Mouse (Mus musculus) MEL (cell line): ENCODE measurements around the gene Tamm41. TPM values are rescaled to one million over a fixed set of nuclear protein-coding genes. Genes with fewer than 3 reads are reported as not detected.

Experiments
- DNase-seq: peaks from one replicate; pipeline ENCODE4 v3.0.0; 2011; ENCODE audit warnings: low read depth, low spot score
- H3K27ac ChIP-seq: 2 replicates; pipeline ENCODE4 v1.5.1; 2012; ENCODE audit warnings: low read depth, mild to moderate bottlenecking, control low read depth, low read length, moderate library complexity; ENCODE audit not compliant: control insufficient read depth
- H3K27me3 ChIP-seq, 2 experiments: fragments of 150-350 bp in 1 of 2; sonication (generic) in 1 of 2; 2 replicates each; pipeline ENCODE4 v1.6.1; 2012; ENCODE audit warnings: low read length in 2 of 2, mild to moderate bottlenecking in 2 of 2, improper control_type of control experiment in 1 of 2, moderate library complexity in 1 of 2; ENCODE audit not compliant: insufficient read depth in 2 of 2, control insufficient read depth in 1 of 2
- H3K36me3 ChIP-seq, 2 experiments: 2 replicates each; pipeline ENCODE4 v1.6.1; 2012 to 2014; ENCODE audit warnings: low read length in 2 of 2, improper control_type of control experiment in 1 of 2, inconsistent platforms in 1 of 2, mild to moderate bottlenecking in 1 of 2; ENCODE audit not compliant: insufficient read depth in 2 of 2, control insufficient read depth in 1 of 2
- H3K4me1 ChIP-seq, 2 experiments: fragments of 150-350 bp in 1 of 2; sonication (generic) in 1 of 2; 2 replicates each; pipeline ENCODE4 v1.6.1; 2012; ENCODE audit warnings: low read length in 2 of 2, improper control_type of control experiment in 1 of 2, mild to moderate bottlenecking in 1 of 2; ENCODE audit not compliant: insufficient read depth in 2 of 2, control insufficient read depth in 1 of 2
- H3K4me3 ChIP-seq, 2 experiments: fragments of 150-350 bp in 1 of 2; sonication (generic) in 1 of 2; 2 replicates each; pipeline ENCODE4 v1.5.1; 2012; ENCODE audit warnings: low read depth in 2 of 2, low read length in 2 of 2, mild to moderate bottlenecking in 2 of 2, moderate library complexity in 2 of 2, control low read depth in 1 of 2, improper control_type of control experiment in 1 of 2; ENCODE audit not compliant: control insufficient read depth in 1 of 2, insufficient read depth in 1 of 2
- H3K79me2 ChIP-seq: 2 replicates; pipeline ENCODE4 v1.6.1; 2012; ENCODE audit warnings: mild to moderate bottlenecking, low read length, moderate library complexity; ENCODE audit not compliant: control insufficient read depth, poor library complexity, insufficient read depth
- H3K9ac ChIP-seq: 2 replicates; pipeline ENCODE4 v1.6.1; 2012; ENCODE audit warnings: low read depth, mild to moderate bottlenecking, control low read depth, low read length, moderate library complexity; ENCODE audit not compliant: control insufficient read depth, poor library complexity, severe bottlenecking
- H3K9me3 ChIP-seq: fragments of 150-350 bp; sonication (generic); replicated peaks from 2 replicates; pipeline ENCODE4 v1.6.1; 2012; ENCODE audit warnings: mild to moderate bottlenecking, low read length, improper control_type of control experiment, moderate library complexity; ENCODE audit not compliant: insufficient read depth
- CHD2 ChIP-seq: IDR thresholded peaks from 2 replicates; pipeline ENCODE4 v1.6.1; 2011; ENCODE audit warnings: low read length, improper control_type of control experiment
- CTCF ChIP-seq, 3 experiments: IDR thresholded peaks in 2 of 3; conservative IDR thresholded peaks in 1 of 3; 2 replicates each; pipeline ENCODE4 v1.5.1; 2011 to 2012; ENCODE audit warnings: low read length in 3 of 3, low read depth in 2 of 3, mild to moderate bottlenecking in 2 of 3, improper control_type of control experiment in 1 of 3, inconsistent platforms in 1 of 3, mixed read lengths in 1 of 3, moderate library complexity in 1 of 3; ENCODE audit not compliant: control insufficient read depth in 1 of 3, insufficient read depth in 1 of 3, poor library complexity in 1 of 3, severe bottlenecking in 1 of 3
- ELF1 ChIP-seq: IDR thresholded peaks from 2 replicates; pipeline ENCODE4 v1.6.1; 2014; ENCODE audit warnings: low read depth, mild to moderate bottlenecking, inconsistent platforms, low read length, improper control_type of control experiment, moderate library complexity
- EP300 ChIP-seq, 2 experiments: IDR thresholded peaks; 2 replicates each; pipeline ENCODE4 v1.6.1; 2011; ENCODE audit warnings: improper control_type of control experiment in 2 of 2, low read length in 2 of 2, low read depth in 1 of 2, mild to moderate bottlenecking in 1 of 2
- ETS1 ChIP-seq: IDR thresholded peaks from 2 replicates; pipeline ENCODE4 v1.6.1; 2012; ENCODE audit warnings: low read depth, mild to moderate bottlenecking, inconsistent platforms, low read length, improper control_type of control experiment, moderate library complexity
- GATA1 ChIP-seq: IDR thresholded peaks from 2 replicates; pipeline ENCODE4 v1.6.1; 2011; ENCODE audit warnings: low read depth, low read length, improper control_type of control experiment
- HCFC1 ChIP-seq: IDR thresholded peaks from 2 replicates; pipeline ENCODE4 v1.6.1; 2012; ENCODE audit warnings: low read depth, mild to moderate bottlenecking, inconsistent platforms, low read length, improper control_type of control experiment, moderate library complexity
- JUND ChIP-seq: IDR thresholded peaks from 2 replicates; pipeline ENCODE4 v1.6.1; 2011; ENCODE audit warnings: low read depth, mild to moderate bottlenecking, improper control_type of control experiment, low read length
- MAZ ChIP-seq: IDR thresholded peaks from 2 replicates; pipeline ENCODE4 v1.6.1; 2012; ENCODE audit warnings: low read depth, mild to moderate bottlenecking, inconsistent platforms, low read length, improper control_type of control experiment
- MEF2A ChIP-seq: IDR thresholded peaks from 2 replicates; pipeline ENCODE4 v1.6.1; 2014; ENCODE audit warnings: low read depth, mild to moderate bottlenecking, inconsistent platforms, low read length, improper control_type of control experiment; ENCODE audit not compliant: poor library complexity, insufficient replicate concordance, severe bottlenecking; ENCODE audit errors: extremely low read depth
- MXI1 ChIP-seq: IDR thresholded peaks from 2 replicates; pipeline ENCODE4 v1.6.1; 2011; ENCODE audit warnings: mild to moderate bottlenecking, low read depth, low read length, improper control_type of control experiment
- MYB ChIP-seq: IDR thresholded peaks from 2 replicates; pipeline ENCODE4 v1.6.1; 2011; ENCODE audit warnings: mild to moderate bottlenecking, low read depth, low read length, improper control_type of control experiment
- MYC ChIP-seq: IDR thresholded peaks from 2 replicates; pipeline ENCODE4 v1.6.1; 2011; ENCODE audit warnings: low read depth, mild to moderate bottlenecking, low read length, improper control_type of control experiment, moderate library complexity
- NELFE ChIP-seq: IDR thresholded peaks from 2 replicates; pipeline ENCODE4 v1.6.1; 2011; ENCODE audit warnings: low read depth, low read length, improper control_type of control experiment
- POLR2AphosphoS2 ChIP-seq: IDR thresholded peaks from 2 replicates; pipeline ENCODE4 v1.6.1; 2011; ENCODE audit warnings: low read length, improper control_type of control experiment
- RAD21 ChIP-seq: IDR thresholded peaks from 2 replicates; pipeline ENCODE4 v1.6.1; 2011; ENCODE audit warnings: mild to moderate bottlenecking, low read depth, low read length, improper control_type of control experiment
- RCOR1 ChIP-seq: IDR thresholded peaks from 2 replicates; pipeline ENCODE4 v1.6.1; 2012; ENCODE audit warnings: low read depth, mild to moderate bottlenecking, inconsistent platforms, low read length, improper control_type of control experiment
- SIN3A ChIP-seq: IDR thresholded peaks from 2 replicates; pipeline ENCODE4 v1.6.1; 2012; ENCODE audit warnings: low read length, improper control_type of control experiment, inconsistent platforms
- SMC3 ChIP-seq: IDR thresholded peaks from 2 replicates; pipeline ENCODE4 v1.6.1; 2011; ENCODE audit warnings: low read depth, low read length, improper control_type of control experiment
- TBP ChIP-seq: IDR thresholded peaks from 2 replicates; pipeline ENCODE4 v1.8.0; 2011; ENCODE audit warnings: low read depth, low read length, improper control_type of control experiment
- USF1 ChIP-seq: IDR thresholded peaks from 2 replicates; pipeline ENCODE4 v1.6.1; 2014; ENCODE audit warnings: low read depth, mild to moderate bottlenecking, inconsistent platforms, low read length, improper control_type of control experiment, moderate library complexity
- USF2 ChIP-seq, 2 experiments: IDR thresholded peaks; 2 replicates each; pipeline ENCODE4 v1.6.1; 2011 to 2012; ENCODE audit warnings: improper control_type of control experiment in 2 of 2, low read length in 2 of 2, borderline replicate concordance in 1 of 2, inconsistent platforms in 1 of 2, low read depth in 1 of 2, mild to moderate bottlenecking in 1 of 2; ENCODE audit not compliant: insufficient read depth in 1 of 2
- ZC3H11A ChIP-seq: IDR thresholded peaks from 2 replicates; pipeline ENCODE4 v1.6.1; 2012; ENCODE audit warnings: low read depth, mild to moderate bottlenecking, inconsistent platforms, low read length, improper control_type of control experiment
- ZKSCAN1 ChIP-seq: IDR thresholded peaks from 2 replicates; pipeline ENCODE4 v1.6.1; 2012; ENCODE audit warnings: low read depth, mild to moderate bottlenecking, inconsistent platforms, low read length, improper control_type of control experiment, moderate library complexity
- ZMIZ1 ChIP-seq: IDR thresholded peaks from 2 replicates; pipeline ENCODE4 v1.6.1; 2012; ENCODE audit warnings: low read depth, mild to moderate bottlenecking, inconsistent platforms, low read length, improper control_type of control experiment, moderate library complexity
- ZNF384 ChIP-seq: IDR thresholded peaks from 2 replicates; pipeline ENCODE4 v1.6.1; 2012; ENCODE audit warnings: low read depth, mild to moderate bottlenecking, inconsistent platforms, low read length, improper control_type of control experiment
- polyA plus RNA-seq, 2 experiments: library from polyadenylated mRNA; stranded (reverse) in 1 of 2; unstranded in 1 of 2; fragments of >175 nt in 1 of 2; fragments of >200 nt in 1 of 2; gene quantifications; 2 replicates each; pipeline versions ENCODE4 v1.2.1 to v1.2.4; 2012; ENCODE audit warnings: low replicate concordance in 2 of 2, low read depth in 1 of 2; ENCODE audit not compliant: insufficient read length in 2 of 2, insufficient read depth in 1 of 2, missing spikeins in 1 of 2
- total RNA-seq: library from RNA; depleted of rRNA; stranded (reverse); fragments of 300-350 nt; gene quantifications from 2 replicates; pipeline ENCODE4 v1.2.3, GENCODE M21; 2012

Tamm41 gene
- total and polyA plus RNA-seq, 3 experiments, result 80.5 to 87.4 TPM; not detected in 1

DNA sequence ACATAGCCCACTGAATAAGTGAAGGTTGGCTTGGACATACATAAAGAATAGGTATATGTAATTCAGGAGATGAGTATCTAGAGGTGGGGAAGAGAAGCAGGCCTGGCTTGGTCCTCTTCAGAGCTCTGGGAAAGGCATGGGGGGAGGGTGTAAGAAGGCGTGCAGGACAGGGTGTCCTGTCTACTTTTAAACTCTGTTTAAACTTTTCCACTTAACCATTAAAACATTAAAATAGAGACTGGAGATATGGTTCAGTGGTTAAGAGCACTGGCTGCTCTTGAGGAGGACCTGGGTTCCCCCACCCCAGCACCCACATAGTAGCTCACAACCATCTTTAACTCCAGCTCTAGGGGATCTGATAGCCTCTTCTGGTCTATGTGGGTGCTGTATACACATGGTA, 64.7 kb downstream of the Tamm41 start:
- no peak overlapping the region for H3K4me3 ChIP-seq
- no peak overlapping the region for H3K9ac ChIP-seq
- H3K9me3 ChIP-seq, result no peaks in the 10 kb centered on the region
- H3K27ac ChIP-seq, result no peak overlapping the region
- no peaks in the 10 kb centered on the region for H3K27me3 ChIP-seq
- peaks cover 0 to under 1% of the 10 kb centered on the region in 2 experiments; a peak in 1 of 4 replicates for H3K36me3 ChIP-seq
- H3K4me1 ChIP-seq, result no peaks in the 10 kb centered on the region
- no peak for DNase-seq
- H3K79me2 ChIP-seq, result no peaks in the 10 kb centered on the region; the same call in 1 of the 2 replicates
- TF ChIP-seq EP300 (IDR thresholded peaks at IDR 0.05; ENCODE audit: low read depth in 1 of 2, low read length in 2 of 2) (no peak), HCFC1 (no peak), CHD2 (no peak), MAZ (no peak), MEF2A (no peak), NELFE (no peak), ETS1 (no peak), ZKSCAN1 (no peak), SIN3A (no peak), ZMIZ1 (no peak), MXI1 (no peak), USF2 (IDR thresholded peaks at IDR 0.05; ENCODE audit: borderline replicate concordance in 1 of 2, insufficient read depth in 1 of 2, low read depth in 1 of 2, low read length in 2 of 2) (no peak), ELF1 (no peak), POLR2AphosphoS2 (no peak), RCOR1 (no peak)

- H3K4me1 ChIP-seq, result peaks cover 3 to 13% of the 10 kb centered on the region in 2 experiments; a peak in 3 of 4 replicates
- no peaks in the 10 kb centered on the region for H3K9me3 ChIP-seq
- H3K79me2 ChIP-seq, result no peaks in the 10 kb centered on the region; the same call in 1 of the 2 replicates
- no peaks in the 10 kb centered on the region for H3K27me3 ChIP-seq
- H3K27ac ChIP-seq, result no peak overlapping the region
- no peak overlapping the region for H3K4me3 ChIP-seq
- peaks cover 0 to 18% of the 10 kb centered on the region in 2 experiments; a peak in 2 of 4 replicates for H3K36me3 ChIP-seq
- no peak for TF ChIP-seq USF1
- 0 out of 2 replicates have a peak, but pooled peaks have one; percentile 34 for TF ChIP-seq HCFC1
- TF ChIP-seq SIN3A, result 0 out of 2 replicates have a peak, but pooled peaks have one; percentile 16
- no peak for TF ChIP-seq MXI1
- no peak for TF ChIP-seq ELF1
- TF ChIP-seq SMC3, result peak; percentile 52
- 0 out of 2 replicates have a peak, but pooled peaks have one; percentile 40 for TF ChIP-seq MYC
- TF ChIP-seq USF2 (IDR thresholded peaks at IDR 0.05; ENCODE audit: borderline replicate concordance in 1 of 2, insufficient read depth in 1 of 2, low read depth in 1 of 2, low read length in 2 of 2), result no peak
- no peak for TF ChIP-seq EP300 (IDR thresholded peaks at IDR 0.05; ENCODE audit: low read depth in 1 of 2, low read length in 2 of 2)
- TF ChIP-seq RAD21, result peak; percentile 52
- TF ChIP-seq MYB, result no peak
- TF ChIP-seq ZMIZ1, result no peak
- no peak for TF ChIP-seq JUND
- TF ChIP-seq GATA1, result no peak
- TF ChIP-seq POLR2AphosphoS2, result no peak
- peak; percentile 63 to 73 (median 67) for TF ChIP-seq CTCF (IDR thresholded peaks at IDR 0.05 in 2 of 3, conservative IDR thresholded peaks at IDR 0.05 in 1 of 3; ENCODE audit: control insufficient read depth in 1 of 3, insufficient read depth in 1 of 3, low read depth in 2 of 3, low read length in 3 of 3, poor library complexity in 1 of 3, severe bottlenecking in 1 of 3)
- TF ChIP-seq NELFE, result no peak
- no peak for TF ChIP-seq TBP
- no peak for TF ChIP-seq ZNF384
- TF ChIP-seq ZC3H11A, result peak; percentile 56
- no peak overlapping the region for H3K9ac ChIP-seq
- DNase-seq, result peak; percentile 73
Measured at GRCm38 (mm10) chr6:114970895-114971294, 66.8 kb downstream of the Tamm41 start.
